Mouse (Mus musculus) limb, embryonic 12.5 days (tissue): ENCODE measurements at regions not wholly inside any gene's neighbourhood (a gene's known extent, or its start where the extent isn't known, plus 50 kb on each side); places are given as distances from the start of the nearest gene placed in this dataset.

ENCODE experiments used
- ATAC-seq: fragments of 200-750 bp; cut with Nextera tagmentation; 2 replicates; pipeline ENCODE4 v1.8.0; 2017; ENCODE audit warnings: low read depth, moderate TSS enrichment; ENCODE audit not compliant: insufficient number of reproducible peaks, insufficient read depth, low FRiP score, low TSS enrichment
- H3K27ac ChIP-seq: fragments of 300-500 bp; sonication (generic); 2 replicates; pipeline ENCODE4 v1.5.1; 2016; ENCODE audit warnings: mild to moderate bottlenecking, moderate library complexity
- H3K27me3 ChIP-seq: fragments of 300-500 bp; sonication (generic); 2 replicates; pipeline ENCODE4 v1.6.1; 2016; ENCODE audit warnings: mild to moderate bottlenecking, moderate library complexity
- H3K36me3 ChIP-seq: fragments of 300-500 bp; sonication (generic); 2 replicates; pipeline ENCODE4 v1.6.1; 2016; ENCODE audit warnings: mild to moderate bottlenecking, moderate library complexity
- H3K4me1 ChIP-seq: fragments of 300-500 bp; sonication (generic); replicated peaks from 2 replicates; pipeline ENCODE4 v1.6.1; 2016
- H3K4me2 ChIP-seq: fragments of 300-500 bp; sonication (generic); 2 replicates; pipeline ENCODE4 v1.6.1; 2016; ENCODE audit warnings: mild to moderate bottlenecking, moderate library complexity
- H3K4me3 ChIP-seq: fragments of 300-500 bp; sonication (generic); replicated peaks from 2 replicates; pipeline ENCODE4 v1.5.1; 2016; ENCODE audit warnings: mild to moderate bottlenecking
- H3K9ac ChIP-seq: fragments of 300-500 bp; sonication (generic); replicated peaks from 2 replicates; pipeline ENCODE4 v1.6.1; 2016; ENCODE audit warnings: mild to moderate bottlenecking, moderate library complexity
- H3K9me3 ChIP-seq: fragments of 300-500 bp; sonication (generic); 2 replicates; pipeline ENCODE4 v1.6.1; 2016; ENCODE audit warnings: mild to moderate bottlenecking, moderate library complexity
- WGBS: fragments of 180-500 bp; shearing (Covaris S2); methylation state at CpG from one replicate; pipeline ENCODE4 v1.1.7; 2016; 5-methylcytosine and 5-hydroxymethylcytosine counted together

GRCm38 (mm10) chr5:46086885-46087284 lies 229.5 kb upstream of the Lcorl start:
- no peak for ATAC-seq
- H3K4me2 ChIP-seq: no peak overlapping the region
- H3K36me3 ChIP-seq: no peaks in the 10 kb centered on the region
- no peaks in the 10 kb centered on the region for H3K9me3 ChIP-seq
- H3K9ac ChIP-seq: no peak overlapping the region
- peaks cover 4% of the 10 kb centered on the region; the same call in 1 of the 2 replicates for H3K27me3 ChIP-seq
- H3K27ac ChIP-seq: no peak overlapping the region
- WGBS: 93% methylated on average over 1 of the region's 1 CpGs
- H3K4me3 ChIP-seq: no peak overlapping the region
- H3K4me1 ChIP-seq: no peaks in the 10 kb centered on the region

GRCm38 (mm10) chr5:46083293-46083692 lies 225.9 kb upstream of the Lcorl start:
- no peak for ATAC-seq
- no peaks in the 10 kb centered on the region for H3K9me3 ChIP-seq
- 37% methylated on average over 2 of the region's 2 CpGs for WGBS

GRCm38 (mm10) chr5:46073744-46074143 lies 216.3 kb upstream of the Lcorl start:
- whole genome bisulfite sequencing: 89% methylated on average over 1 of the region's 1 CpGs
- Histone ChIP-seq H3K4me2 (no peak overlapping the region), H3K4me3 (no peak overlapping the region), H3K27me3 (no peaks in the 10 kb centered on the region), H3K4me1 (no peaks in the 10 kb centered on the region), H3K9me3 (no peaks in the 10 kb centered on the region), H3K9ac (no peak overlapping the region), H3K27ac (no peak overlapping the region), H3K36me3 (no peaks in the 10 kb centered on the region)
- no peak for ATAC-seq

More at GRCm38 (mm10) chr5:46083293-46083692, 225.9 kb upstream of the Lcorl start:
- no peaks in the 10 kb centered on the region for H3K4me1 ChIP-seq
- H3K36me3 ChIP-seq: no peaks in the 10 kb centered on the region
- no peak overlapping the region for H3K27ac ChIP-seq
- H3K9ac ChIP-seq: no peak overlapping the region
- no peak overlapping the region for H3K4me3 ChIP-seq
- H3K27me3 ChIP-seq: peaks cover 4% of the 10 kb centered on the region; the same call in 1 of the 2 replicates
- H3K4me2 ChIP-seq: no peak overlapping the region

GRCm38 (mm10) chr5:46073136-46073535 lies 215.7 kb upstream of the Lcorl start:
- Histone ChIP-seq H3K27ac (no peak overlapping the region), H3K4me3 (no peak overlapping the region), H3K4me1 (no peaks in the 10 kb centered on the region), H3K36me3 (no peaks in the 10 kb centered on the region), H3K4me2 (no peak overlapping the region), H3K27me3 (no peaks in the 10 kb centered on the region), H3K9me3 (no peaks in the 10 kb centered on the region), H3K9ac (no peak overlapping the region)
- WGBS: 87% methylated on average over 4 of the region's 4 CpGs
- ATAC-seq: no peak

GRCm38 (mm10) chr5:46059910-46060309 lies 202.5 kb upstream of the Lcorl start:
- Histone ChIP-seq H3K36me3 (no peaks in the 10 kb centered on the region), H3K27ac (no peak overlapping the region), H3K9ac (no peak overlapping the region), H3K9me3 (no peaks in the 10 kb centered on the region), H3K4me1 (no peaks in the 10 kb centered on the region), H3K4me3 (no peak overlapping the region), H3K27me3 (no peaks in the 10 kb centered on the region), H3K4me2 (no peak overlapping the region)
- 92% methylated on average over 3 of the region's 3 CpGs for WGBS
- ATAC-seq: no peak

- H3K4me2 ChIP-seq: no peak overlapping the region
- no peak overlapping the region for H3K27ac ChIP-seq
- no peak for ATAC-seq
- H3K27me3 ChIP-seq: no peaks in the 10 kb centered on the region
- no peaks in the 10 kb centered on the region for H3K36me3 ChIP-seq
- H3K4me3 ChIP-seq: no peak overlapping the region
- no peaks in the 10 kb centered on the region for H3K4me1 ChIP-seq
- H3K9me3 ChIP-seq: no peaks in the 10 kb centered on the region
- WGBS: 90% methylated on average over 2 of the region's 2 CpGs
- no peak overlapping the region for H3K9ac ChIP-seq
Measured at GRCm38 (mm10) chr5:46054850-46055249, 197.4 kb upstream of the Lcorl start.

- ATAC-seq: no peak
- Histone ChIP-seq H3K4me3 (no peak overlapping the region), H3K9me3 (no peaks in the 10 kb centered on the region), H3K9ac (no peak overlapping the region), H3K27me3 (no peaks in the 10 kb centered on the region), H3K4me2 (no peak overlapping the region), H3K27ac (no peak overlapping the region), H3K36me3 (no peaks in the 10 kb centered on the region), H3K4me1 (no peaks in the 10 kb centered on the region)
- 53% methylated on average over 6 of the region's 6 CpGs for WGBS
Measured at GRCm38 (mm10) chr5:46042684-46043348, 185.4 kb upstream of the Lcorl start.

GRCm38 (mm10) chr5:46033008-46033676 lies 175.7 kb upstream of the Lcorl start:
- 65% methylated on average over 8 of the region's 8 CpGs for WGBS
- Histone ChIP-seq H3K4me2 (no peak overlapping the region), H3K9ac (no peak overlapping the region), H3K9me3 (no peaks in the 10 kb centered on the region), H3K27ac (no peak overlapping the region), H3K4me3 (no peak overlapping the region), H3K4me1 (peaks cover 5% of the 10 kb centered on the region; the same call in 1 of the 2 replicates), H3K36me3 (no peaks in the 10 kb centered on the region), H3K27me3 (0 out of 2 replicates have a peak, but pooled peaks cover 4% of the 10 kb centered on the region)
- peak; percentile 37; the same call in 1 of the 2 replicates for ATAC-seq

GRCm38 (mm10) chr5:46032206-46032605 lies 174.8 kb upstream of the Lcorl start:
- whole genome bisulfite sequencing: 83% methylated on average over 2 of the region's 2 CpGs
- H3K36me3 ChIP-seq: no peaks in the 10 kb centered on the region
- H3K4me3 ChIP-seq: no peak overlapping the region
- H3K27ac ChIP-seq: no peak overlapping the region
- no peak overlapping the region for H3K4me2 ChIP-seq
- peaks cover 5% of the 10 kb centered on the region; the same call in 1 of the 2 replicates for H3K4me1 ChIP-seq
- ATAC-seq: no peak
- no peak overlapping the region for H3K9ac ChIP-seq
- H3K9me3 ChIP-seq: no peaks in the 10 kb centered on the region
- 0 out of 2 replicates have a peak, but pooled peaks cover 4% of the 10 kb centered on the region for H3K27me3 ChIP-seq

GRCm38 (mm10) chr5:46024138-46024537 lies 166.7 kb upstream of the Lcorl start:
- 38% methylated on average over 3 of the region's 3 CpGs for WGBS
- Histone ChIP-seq H3K4me1 (no peaks in the 10 kb centered on the region), H3K4me3 (no peak overlapping the region), H3K9me3 (no peaks in the 10 kb centered on the region), H3K4me2 (no peak overlapping the region), H3K27me3 (no peaks in the 10 kb centered on the region), H3K27ac (no peak overlapping the region), H3K36me3 (no peaks in the 10 kb centered on the region), H3K9ac (no peak overlapping the region)
- ATAC-seq: no peak

- Histone ChIP-seq H3K9me3 (no peaks in the 10 kb centered on the region), H3K27ac (no peak overlapping the region), H3K4me3 (no peak overlapping the region), H3K4me2 (no peak overlapping the region), H3K4me1 (no peaks in the 10 kb centered on the region), H3K36me3 (no peaks in the 10 kb centered on the region), H3K9ac (no peak overlapping the region), H3K27me3 (no peaks in the 10 kb centered on the region)
- WGBS: 65% methylated on average over 6 of the region's 6 CpGs
- ATAC-seq: no peak
Measured at GRCm38 (mm10) chr5:46023456-46023855, 166.0 kb upstream of the Lcorl start.
